Mouse (Mus musculus) c-Kit-positive CD71-positive TER-119-negative erythroid progenitor cells, embryonic 14.5 days (primary cell): ENCODE measurements at regions not wholly inside any gene's neighbourhood (a gene's known extent, or its start where the extent isn't known, plus 50 kb on each side); places are given as distances from the start of the nearest gene placed in this dataset.
A peak's percentile ranks its signal among the peaks of the same experiment; 100 is the strongest.
"Not testable (repeated sequence)": the region's sequence is repeated elsewhere in the genome, so short reads cannot be mapped to it uniquely, and the experiment has no call there.

ENCODE experiments used
- DNase-seq: peaks from one replicate; pipeline ENCODE4 v3.0.0-alpha.2; 2013; ENCODE audit warnings: low read depth

DNA sequence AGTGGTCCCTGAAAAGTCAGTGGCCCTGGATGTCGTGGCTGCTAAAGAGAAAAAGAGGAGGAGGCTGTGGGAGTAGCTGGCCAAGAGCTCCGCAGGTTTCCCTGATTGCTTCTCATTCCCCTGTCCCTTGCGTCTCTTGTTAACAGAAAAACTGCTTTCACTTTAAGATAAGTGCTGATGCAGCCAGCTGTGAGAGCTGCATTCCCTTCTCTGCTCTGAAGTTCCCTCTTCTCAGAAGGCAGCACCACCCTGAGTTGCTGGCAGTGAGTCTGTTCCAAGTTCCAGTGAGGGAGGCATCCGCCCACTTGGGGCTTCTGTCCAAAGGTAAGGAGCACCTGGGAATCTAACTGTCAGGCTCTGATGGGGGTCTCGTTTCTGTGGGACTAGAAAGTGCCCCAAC is 63.5 kb downstream of the Olfr693 start:
- not testable (repeated sequence) for DNase-seq

DNA sequence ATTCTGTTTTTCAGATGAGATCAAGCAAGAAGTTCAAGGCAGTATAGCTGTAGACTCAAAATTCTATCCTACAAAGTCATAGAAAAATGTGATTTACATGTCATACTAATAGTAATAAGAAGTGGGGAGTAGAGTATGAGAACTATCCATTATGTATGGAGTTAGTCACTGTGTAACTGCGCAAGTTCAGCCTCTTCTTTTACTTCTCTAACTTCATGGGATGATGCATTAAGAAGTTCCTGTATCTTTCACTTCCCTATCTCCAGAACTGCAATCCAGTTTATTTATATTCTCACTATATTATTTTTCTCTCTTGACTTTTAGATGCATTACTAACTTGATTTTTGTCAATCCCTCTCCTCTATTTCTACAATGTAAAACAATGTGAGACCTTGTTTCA is 67.7 kb downstream of the Olfr693 start:
- no peak for DNase-seq

DNA sequence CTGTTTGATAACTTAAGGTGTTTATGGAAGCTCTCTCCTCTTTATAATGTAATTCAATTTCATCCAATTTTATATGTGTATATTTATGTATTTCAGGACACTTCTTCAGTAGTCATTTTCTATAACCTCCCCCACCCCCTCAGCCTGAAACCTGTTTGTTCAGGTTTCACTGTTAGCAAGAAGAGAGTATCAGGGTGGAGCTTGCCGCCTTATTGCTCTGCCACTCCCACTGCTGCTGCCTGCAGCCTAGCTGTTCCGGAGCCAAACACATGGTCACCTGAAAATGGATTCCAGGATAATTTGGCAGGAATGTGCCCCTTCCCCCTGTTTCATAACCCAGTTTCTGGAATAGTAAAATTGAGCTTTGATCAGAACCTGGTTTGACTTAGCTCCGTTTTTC is 100.0 kb downstream of the Olfr693 start:
- no peak for DNase-seq

DNA sequence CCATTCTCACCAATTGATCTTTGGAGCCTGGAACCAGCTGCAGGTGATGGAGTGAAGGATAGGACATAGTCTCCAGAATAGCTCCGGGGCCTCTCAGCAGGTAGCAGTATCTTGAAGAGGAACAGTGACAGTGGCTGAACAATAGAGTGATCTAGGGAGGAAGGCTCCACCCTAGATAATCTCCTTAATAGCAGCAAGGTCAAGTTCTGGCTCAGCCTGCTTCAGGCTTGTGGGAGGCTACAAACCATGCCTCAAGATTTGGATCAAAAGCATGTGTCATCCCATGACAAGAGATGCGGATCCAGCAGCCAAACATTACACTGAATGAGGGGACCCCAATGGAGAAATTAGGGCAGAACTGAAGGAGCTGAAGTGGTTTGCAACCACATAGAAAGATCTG is 112.1 kb downstream of the Olfr693 start:
- DNase-seq = not testable (repeated sequence)

DNA sequence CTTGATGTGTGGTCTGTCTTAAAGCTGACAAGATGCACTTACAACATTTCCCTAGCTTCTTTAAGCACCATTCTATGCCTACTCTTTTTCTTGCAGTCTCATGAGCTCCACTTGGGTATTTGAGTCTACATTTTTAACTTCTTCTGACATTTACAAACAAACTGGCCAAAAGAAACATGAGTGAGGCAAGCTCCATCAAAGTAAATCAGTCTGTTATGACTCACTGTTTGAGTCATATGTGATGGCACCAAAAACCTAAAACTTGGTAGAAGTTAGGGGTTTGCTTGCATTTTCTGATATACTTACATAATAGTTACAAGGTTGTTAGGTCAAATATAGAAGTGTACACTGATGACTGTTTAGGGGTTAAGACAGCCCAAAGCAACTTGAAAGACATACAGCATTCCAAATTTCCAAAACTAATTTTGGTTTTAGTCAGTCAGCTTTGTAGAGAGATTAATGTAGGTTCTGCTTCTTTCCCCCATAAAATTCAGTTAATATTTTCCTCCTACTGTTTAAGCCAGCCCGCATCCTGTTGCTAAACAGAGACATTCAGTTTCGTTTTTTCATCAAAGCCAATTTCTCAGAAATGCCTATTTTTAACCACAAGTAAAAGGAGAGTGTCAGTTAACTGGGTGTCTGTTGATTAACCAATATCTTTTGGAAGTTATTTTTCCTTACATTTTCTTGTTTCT is 129.4 kb downstream of the Olfr693 start:
- DNase-seq = peak; percentile 49

DNA sequence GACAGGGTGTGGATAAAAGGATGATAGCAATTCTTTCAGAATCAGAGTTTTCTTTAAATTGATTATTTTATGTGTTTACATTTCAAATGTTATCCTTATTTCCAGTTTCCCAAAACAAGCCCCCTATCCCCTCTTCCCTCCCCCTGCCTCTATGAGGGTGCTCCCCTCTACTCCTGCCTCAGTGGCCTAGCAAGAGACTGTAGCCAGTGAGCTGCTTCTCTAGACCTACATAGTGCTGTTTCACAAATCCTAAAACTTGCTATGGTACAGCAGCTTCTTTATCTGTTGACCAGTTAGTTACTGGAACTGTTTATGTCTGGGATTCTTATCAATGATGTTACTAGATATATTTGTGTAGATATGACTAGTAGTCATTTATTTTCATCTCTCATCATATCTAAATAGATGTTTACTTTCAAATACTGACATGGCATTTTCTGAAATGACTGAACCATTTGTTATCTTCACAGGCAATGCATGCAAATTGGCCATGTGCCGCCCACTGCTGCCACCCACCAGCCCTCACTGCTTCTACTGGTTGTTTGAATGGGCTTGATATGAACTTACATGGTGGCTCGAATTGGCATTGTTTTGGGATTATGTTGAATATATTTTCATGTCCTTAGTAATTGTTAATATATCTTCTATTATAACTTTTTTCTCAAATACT is 150.8 kb downstream of the Olfr693 start:
- peak; percentile 27 for DNase-seq

DNA sequence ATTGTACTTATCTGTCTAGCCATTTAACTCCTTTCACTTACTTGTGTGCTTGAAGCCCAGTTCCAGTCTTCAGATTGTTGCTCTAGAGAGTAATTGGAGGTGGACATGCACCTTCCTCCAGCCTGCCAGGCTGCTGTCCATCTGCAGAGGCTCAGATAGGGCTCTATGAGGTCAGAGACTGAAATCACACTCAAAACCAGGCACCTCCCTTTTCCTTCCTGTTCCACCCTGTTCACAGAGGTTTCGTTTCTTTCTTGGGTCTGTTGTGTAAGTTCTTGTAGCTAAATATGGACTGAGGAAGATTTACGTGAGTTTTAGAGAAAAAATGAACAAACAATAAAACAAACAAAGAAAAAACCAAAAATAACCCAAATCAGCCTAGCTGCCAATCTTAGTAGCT is 151.4 kb downstream of the Olfr693 start:
- not testable (repeated sequence) for DNase-seq

DNA sequence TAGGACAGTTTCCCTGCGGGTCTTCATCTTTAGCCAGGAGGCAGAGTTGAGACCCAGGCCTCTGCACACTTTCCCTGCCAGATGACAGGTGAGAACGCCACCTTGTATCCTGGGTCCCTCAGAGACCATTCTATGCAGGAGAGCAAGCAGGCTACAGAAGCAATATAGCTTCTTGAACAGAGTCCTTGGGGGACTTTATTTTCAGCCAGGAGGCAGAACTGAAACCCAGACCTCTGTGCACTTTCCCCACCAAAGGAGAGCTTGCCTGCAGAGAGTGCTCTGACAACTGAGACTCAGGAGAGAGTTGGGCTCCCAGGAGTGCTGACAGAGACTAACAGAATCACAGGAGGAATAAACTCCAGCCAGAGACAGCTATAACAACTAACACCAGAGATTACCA is 185.5 kb downstream of the Olfr693 start:
- DNase-seq = no peak
